Mouse (Mus musculus) cerebellum, adult 2 months (tissue): ENCODE measurements around the gene Ccng1.

Experiments used
- CTCF ChIP-seq: fragments of 200-500 bp; IDR thresholded peaks from 2 replicates; pipeline ENCODE4 v1.5.1; 2011; ENCODE audit warnings: low read depth, mild to moderate bottlenecking, control low read depth, low read length, moderate library complexity, borderline replicate concordance; ENCODE audit not compliant: insufficient read depth
- POLR2A ChIP-seq: fragments of 200-500 bp; IDR thresholded peaks from 2 replicates; pipeline ENCODE4 v1.6.1; 2011; ENCODE audit warnings: low read length, control low read depth, borderline replicate concordance; ENCODE audit not compliant: insufficient read depth

DNA sequence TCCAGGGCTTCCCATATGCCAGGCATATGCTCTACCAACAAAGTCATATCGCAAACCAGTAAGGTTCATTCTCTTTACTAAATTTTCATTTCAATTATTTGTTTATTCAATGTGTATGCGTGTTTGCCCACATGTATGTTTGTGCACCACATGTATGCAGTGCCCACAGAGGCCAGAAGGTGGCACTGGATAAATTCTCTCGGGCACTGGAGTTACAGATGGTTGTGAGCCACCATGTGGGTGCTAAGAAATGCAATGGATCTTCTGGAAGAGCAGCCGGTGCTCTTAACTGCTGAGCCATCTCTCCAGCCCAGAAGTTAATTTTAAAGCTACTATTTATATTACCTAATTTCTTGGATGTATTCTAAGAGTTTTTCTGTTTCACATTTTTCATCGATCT lies 39.6 kb downstream of the Ccng1 start:
- no peak for TF ChIP-seq CTCF
- no peak for TF ChIP-seq POLR2A
